Mouse (Mus musculus) layer of hippocampus, adult 8-10 months (tissue): ENCODE measurements around the gene Mfsd4b1. TPM values are rescaled to one million over a fixed set of nuclear protein-coding genes. Genes with fewer than 3 reads are reported as not detected.
A peak's percentile ranks its signal among the peaks of the same experiment; 100 is the strongest.

Source experiments
- DNase-seq, 2 experiments: peaks; one replicate each; pipeline ENCODE4 v3.0.0; 2022; ENCODE audit warnings: low spot score in 2 of 2
- total RNA-seq, 4 experiments: library from RNA; stranded (reverse); gene quantifications; 2 replicates each; pipeline ENCODE4 v1.2.4; 2022

Mfsd4b1 gene
- total RNA-seq, 4 experiments from 2014 or later = 0.50 to 1.9 (median 1.0) TPM

DNA sequence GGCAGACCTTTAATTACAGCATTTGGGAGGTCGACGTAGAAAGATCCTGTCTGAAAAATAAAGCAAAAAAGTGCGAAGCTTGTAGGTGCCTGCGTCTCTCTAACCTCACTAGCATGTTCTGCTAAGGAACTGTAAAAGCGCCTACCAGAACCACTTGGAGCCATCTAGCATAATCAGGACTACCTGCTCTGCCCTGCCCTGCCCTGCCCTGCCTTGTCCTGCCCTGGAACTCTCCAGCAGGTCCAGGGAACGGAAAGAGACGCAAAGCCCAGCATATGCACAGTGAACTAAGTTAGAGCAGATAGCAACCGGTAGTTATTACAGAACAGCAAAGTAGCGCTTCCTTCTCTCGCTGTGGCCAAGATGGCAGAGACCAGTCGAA is 64.6 kb downstream of the Mfsd4b1 start:
- DNase-seq = peak in 1 of 2 experiments; percentile 4

DNA sequence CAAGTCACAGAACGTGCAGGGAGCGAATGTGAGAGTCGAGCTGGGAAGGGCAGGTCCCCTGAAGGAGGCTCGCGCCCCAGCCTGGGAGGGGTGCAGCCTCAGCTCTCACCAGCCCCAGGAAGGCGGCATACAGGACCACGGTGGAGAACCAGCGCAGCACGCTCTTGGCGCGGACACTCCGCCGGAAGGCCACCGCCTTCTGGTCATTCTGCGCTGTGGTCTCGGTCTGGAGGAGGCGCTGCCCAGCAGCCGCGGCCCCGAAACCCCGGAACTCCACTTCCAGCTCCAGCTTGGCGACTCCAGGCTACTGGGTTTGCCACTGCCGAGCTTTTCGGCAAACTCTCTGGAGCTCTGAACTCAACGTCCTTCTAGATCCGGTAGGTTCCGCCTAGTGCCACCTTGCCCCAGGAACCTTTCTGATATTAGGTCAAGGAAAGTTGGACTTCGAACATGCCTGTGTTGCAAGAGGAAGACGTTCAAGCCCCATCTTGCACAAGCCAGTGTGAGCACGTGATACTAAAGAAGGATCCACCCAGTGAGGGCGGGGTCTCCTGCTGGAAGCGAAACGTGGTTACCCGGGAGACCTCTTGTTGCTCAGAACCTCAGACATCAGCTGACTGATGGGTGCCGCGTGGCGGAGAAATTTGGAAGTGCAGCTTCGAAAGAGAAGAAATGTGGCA is 65.2 kb downstream of the Mfsd4b1 start, which contains the start of gene Mfsd4b3:
Gene Mfsd4b3 (minus strand): TSS at position 393 of the 680 bp plus-strand sequence.
- peak; percentile 91 to 93 for DNase-seq

DNA sequence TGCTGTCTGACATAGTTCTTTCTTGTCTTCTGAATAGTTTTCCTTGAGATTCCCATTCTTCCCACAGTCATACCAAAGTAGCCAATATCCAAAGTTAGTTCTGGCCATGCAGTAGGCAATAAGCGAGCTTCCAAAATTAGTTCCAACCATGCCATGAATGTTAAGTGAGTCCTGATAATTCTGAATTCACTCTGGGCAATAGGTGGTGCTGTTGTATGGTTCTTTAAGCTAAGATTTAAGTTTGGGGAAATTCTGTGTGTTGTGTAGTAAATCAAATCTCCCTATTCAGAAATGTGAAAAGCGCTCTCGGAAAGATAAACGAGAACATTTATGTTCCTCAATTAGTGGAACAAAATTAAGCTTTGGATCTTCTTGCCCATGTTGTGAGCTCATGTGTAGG is 66.8 kb downstream of the Mfsd4b1 start:
- DNase-seq = no peak

DNA sequence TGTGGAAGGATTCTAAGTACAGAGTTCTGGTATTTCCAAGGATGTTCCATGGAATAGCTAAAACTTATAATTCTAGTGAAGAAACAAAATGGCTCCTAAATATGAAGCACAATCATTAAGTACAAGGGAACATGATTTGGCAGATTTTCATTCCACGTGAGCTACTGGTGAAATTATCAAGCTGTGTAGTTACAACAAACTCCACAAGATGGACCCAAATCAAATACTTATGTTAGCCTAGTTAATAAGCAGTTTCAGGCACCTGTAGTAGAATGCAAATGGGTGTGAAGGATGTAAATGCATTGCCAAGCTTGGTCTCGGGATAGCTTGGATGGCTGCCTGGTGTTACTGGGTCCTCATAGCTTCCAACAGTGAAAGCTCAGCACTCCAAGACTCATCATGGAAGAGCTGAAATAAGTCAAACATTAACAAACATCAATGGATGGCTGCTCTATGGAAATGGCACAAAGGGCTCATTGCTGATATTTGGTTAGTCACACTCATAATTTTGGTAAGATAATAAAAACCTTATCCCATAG is 68.7 kb downstream of the Mfsd4b1 start:
- DNase-seq = no peak

DNA sequence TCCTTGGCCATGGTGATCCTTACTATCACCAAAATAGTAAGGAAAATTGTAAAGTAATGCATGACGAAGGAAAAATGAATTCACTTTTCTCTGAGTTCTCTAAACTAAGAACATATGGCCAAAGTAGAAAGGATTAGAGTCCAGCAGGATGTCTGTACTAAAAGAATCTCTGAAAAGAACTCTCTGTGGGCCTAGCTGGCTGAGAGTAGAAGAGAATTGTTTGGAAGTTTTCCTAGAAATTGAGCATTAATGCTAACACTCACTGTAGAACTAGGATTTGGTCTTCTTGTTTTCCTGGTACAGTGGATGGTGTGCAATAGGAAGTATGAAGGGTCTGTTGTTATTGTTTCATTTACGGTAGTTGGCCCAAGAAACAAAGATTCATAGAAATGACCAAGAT is 69.9 kb downstream of the Mfsd4b1 start:
- no peak for DNase-seq

Other genes starting within 250 kb of the Mfsd4b1 start
- 1 to 10 TPM; 8.8 to 9.9 (median 9.3) TPM for gene Mfsd4b4, start 126.0 kb downstream of the Mfsd4b1 start, total RNA-seq
- gene Mfsd4b2, start 98.3 kb downstream of the Mfsd4b1 start, total RNA-seq = under 1 TPM in 2 of 4 experiments, not detected in 2; 0.16 to 0.39 TPM
- under 1 TPM in 2 of 4 experiments, not detected in 2; 0.34 to 0.37 TPM for gene Mfsd4b3, start 65.1 kb downstream of the Mfsd4b1 start, total RNA-seq
- under 1 TPM; 0.31 to 0.92 (median 0.58) TPM for gene Mfsd4b5, start 38.6 kb downstream of the Mfsd4b1 start, total RNA-seq
- 1 to 10 TPM; 3.9 to 5.0 (median 4.3) TPM for gene Slc16a10, start 117.0 kb upstream of the Mfsd4b1 start, total RNA-seq
- 10 to 100 TPM; 16.2 to 23.9 (median 22.2) TPM for gene Rpf2, start 221.8 kb upstream of the Mfsd4b1 start, total RNA-seq
- gene Gtf3c6, start 232.8 kb upstream of the Mfsd4b1 start, total RNA-seq = 10 to 100 TPM; 22.3 to 27.2 (median 23.9) TPM